Mouse (Mus musculus) gastrocnemius, adult 8-10 months (tissue): Measurements from ENCODE around the gene Dtd1. TPM values are rescaled to one million over a fixed set of nuclear protein-coding genes. Genes with fewer than 3 reads are reported as not detected.
A peak's percentile ranks its signal among the peaks of the same experiment; 100 is the strongest.
"Not testable (repeated sequence)": the region's sequence is repeated elsewhere in the genome, so short reads cannot be mapped to it uniquely, and the experiment has no call there.

Experiments
- DNase-seq, 2 experiments: peaks; one replicate each; pipeline ENCODE4 v3.0.0; 2022; ENCODE audit warnings: low spot score in 2 of 2
- total RNA-seq, 4 experiments: library from RNA; stranded (reverse); gene quantifications; 2 replicates each; pipeline ENCODE4 v1.2.4; 2022

The Dtd1 gene
- total RNA-seq: 10 to 100 TPM; 13.1 to 16.1 (median 15.2) TPM

DNA sequence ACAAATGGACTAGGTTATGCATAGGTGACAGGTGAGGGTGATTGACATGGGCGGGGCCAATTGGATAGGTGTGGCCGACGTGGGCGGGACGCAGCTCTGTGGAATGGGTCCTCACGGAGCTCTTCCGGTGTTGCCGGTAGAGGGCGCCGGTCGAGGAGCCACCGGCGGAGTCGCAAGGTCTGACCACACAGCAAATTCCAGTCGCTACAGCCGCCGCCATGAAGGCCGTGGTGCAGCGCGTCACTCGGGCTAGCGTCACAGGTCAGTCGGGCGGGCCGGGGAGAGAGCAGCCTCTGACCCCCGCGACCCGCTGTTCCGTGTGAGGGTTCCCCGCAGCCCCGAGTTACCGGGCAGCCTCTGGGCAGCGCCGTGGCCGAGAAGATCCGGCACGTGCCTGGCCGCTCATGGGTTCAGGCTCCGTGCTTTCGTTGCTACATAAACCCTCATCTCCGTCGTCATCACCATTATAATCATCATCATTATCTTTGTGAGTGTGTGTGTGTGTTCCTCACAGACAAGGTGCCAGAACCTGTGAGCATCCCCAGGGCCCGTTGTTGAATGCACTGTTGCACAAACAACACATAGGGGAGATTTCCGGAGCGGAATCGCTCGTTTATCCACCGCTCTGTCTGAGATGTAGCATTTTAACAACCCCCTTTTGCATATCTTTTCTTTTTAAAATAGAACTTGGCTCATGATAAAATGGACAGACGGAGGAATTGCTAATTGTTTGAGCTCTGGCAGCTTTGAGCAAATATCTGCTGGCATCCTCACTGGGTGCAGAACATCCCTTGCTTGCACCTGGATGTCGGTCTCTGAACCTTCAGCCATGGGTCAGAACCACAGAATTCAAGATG is at the start of gene Dtd1:
Dtd1 (plus strand) TSS at position 67 of the 857 bp plus-strand sequence.
- peak; percentile 75 to 85 for DNase-seq

DNA sequence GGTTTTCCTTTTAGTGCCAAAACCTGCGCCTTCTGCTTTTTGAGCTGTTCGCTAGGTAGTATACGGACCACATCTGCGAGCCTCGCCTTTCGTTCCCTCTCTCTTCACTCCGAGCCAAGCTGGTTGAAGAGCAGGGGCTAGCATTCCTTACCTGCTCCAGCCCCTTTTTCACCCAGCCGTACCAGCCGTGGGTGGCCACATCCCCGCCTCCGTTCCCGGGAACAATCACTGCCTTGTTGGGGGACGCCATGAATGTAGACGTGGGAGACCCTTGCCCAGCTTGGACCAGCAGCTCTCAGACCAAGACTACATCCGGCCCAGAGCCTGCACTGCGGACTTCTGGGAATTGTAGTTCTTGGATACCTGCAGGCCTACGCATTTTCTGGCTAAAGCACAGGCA is 49.2 kb upstream of the Dtd1 start, which contains the start of gene Rbbp9:
Rbbp9 (minus strand) TSS at position 341 of the 400 bp plus-strand sequence.
- peak in 1 of 2 experiments; percentile 24 for DNase-seq

DNA sequence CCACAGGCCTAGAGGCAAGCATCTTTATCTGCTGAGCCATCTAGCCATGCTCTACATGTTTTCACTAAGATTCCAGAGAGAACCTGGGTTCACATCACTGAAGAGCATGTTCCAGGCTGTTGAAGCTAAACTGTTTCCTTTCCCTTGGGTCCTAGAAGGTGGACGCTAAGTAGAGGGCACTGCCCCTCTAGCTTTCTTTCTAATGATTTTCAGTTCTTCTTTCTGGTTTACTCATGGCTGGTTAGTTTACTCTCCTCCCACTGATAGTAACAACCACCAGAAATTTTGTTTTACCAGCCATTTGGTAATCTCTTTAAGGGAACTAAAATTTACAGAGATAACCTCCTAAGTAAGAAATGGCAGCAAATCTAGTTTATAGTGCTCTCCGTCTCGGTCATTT is 45.8 kb upstream of the Dtd1 start:
- DNase-seq: no peak

DNA sequence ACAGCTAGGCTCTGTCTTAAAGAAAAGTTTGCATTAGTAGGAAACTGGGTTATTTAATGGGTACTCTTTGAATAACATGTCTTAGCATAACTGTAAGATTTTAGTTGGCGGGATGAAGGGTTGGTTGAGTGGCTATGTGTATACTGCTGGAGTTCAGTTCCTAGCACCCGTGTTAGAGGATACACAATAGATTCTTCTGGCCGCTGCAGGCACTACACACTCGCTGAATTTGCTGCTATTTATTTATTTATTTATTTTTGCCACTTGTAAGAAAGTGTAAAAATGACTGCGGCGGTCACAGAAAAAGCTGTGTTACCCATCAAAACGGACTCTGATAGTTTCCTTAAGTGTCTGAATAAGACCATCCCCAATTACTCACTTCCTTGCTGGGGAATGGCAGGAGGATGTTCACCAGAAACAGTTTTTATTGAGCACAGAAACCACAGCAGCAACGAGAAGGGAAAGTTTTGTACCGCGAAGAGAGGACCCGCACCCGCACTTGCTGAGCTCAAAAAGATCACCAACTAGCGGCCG is 44.3 kb upstream of the Dtd1 start:
- DNase-seq: no peak

DNA sequence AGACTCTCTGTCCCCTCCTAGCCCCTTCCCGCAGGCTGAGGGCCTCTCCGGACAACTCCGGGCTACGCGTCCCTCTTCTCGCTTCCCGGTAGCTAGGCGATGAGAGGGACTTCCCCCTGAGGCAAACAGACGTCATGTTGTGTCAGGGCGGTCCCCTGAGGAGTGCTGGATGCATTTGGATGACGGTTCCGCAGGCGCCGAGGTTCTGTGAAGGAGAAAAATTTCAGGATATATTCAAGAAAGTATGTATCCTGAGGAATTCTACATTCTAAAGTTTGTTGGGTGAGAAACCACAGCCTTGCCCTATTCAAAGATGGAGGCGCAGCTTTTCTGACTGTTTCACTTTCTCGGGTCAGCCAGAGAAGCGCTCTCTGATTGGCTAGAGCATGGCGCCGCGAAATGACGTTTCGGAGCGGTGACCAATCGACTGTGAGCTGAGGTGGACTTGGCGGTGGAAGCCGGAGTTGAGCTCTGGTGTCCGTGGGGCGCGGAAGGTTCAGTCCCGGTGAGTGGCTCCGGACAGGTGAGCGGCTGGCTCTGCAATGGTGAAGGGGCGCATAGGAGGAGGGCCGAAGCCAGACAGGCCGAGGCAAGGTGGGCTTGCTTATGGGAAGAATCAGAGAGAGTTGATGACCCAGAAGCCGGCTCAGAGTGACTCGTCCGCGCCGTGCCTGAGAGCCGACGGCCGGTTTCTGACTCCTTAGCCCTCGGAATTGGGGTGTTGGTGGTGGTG is 43.7 kb upstream of the Dtd1 start, which contains the start of gene Sec23b:
Sec23b (plus strand) TSS at position 410 of the 733 bp plus-strand sequence.
- peak; percentile 92 for DNase-seq

DNA sequence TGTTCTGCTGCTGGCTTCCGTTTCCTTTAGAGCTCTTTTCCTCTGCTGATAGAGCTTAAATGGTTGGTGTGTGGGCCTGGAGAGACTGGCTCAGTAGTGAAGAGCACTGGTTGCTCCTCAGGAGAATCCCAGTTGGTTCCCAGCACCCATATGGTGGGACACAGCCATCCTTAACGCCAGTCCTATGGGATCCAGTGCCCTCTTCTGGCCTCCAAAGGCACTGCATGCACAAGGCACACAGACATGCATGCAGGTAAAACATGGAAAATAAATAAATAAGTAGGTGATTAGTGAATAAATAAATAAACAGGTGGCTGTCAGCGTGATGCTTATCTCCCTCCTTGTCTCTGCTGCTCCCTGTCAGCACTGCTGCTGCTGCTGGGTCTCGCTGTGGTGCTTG is 11.0 kb upstream of the Dtd1 start:
- no peak for DNase-seq

DNA sequence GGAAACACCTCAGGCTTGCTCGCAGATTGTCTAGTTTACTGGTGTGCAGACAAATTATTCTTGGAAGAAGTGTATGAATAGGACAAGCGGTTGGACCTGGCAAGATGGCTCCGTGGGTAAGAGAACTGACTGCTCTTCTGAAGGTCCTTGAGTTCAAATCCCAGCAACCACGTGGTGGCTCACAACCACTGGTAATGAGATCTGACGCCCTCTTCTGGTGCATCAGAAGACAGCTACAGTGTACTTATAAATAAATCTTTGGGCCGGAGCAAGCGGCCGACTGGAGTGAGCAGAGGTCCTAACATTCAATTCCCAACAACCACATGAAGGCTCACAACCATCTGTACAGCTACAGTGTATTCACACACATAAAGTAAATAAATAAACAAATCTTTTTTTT is 6.7 kb upstream of the Dtd1 start:
- not testable (repeated sequence) for DNase-seq

DNA sequence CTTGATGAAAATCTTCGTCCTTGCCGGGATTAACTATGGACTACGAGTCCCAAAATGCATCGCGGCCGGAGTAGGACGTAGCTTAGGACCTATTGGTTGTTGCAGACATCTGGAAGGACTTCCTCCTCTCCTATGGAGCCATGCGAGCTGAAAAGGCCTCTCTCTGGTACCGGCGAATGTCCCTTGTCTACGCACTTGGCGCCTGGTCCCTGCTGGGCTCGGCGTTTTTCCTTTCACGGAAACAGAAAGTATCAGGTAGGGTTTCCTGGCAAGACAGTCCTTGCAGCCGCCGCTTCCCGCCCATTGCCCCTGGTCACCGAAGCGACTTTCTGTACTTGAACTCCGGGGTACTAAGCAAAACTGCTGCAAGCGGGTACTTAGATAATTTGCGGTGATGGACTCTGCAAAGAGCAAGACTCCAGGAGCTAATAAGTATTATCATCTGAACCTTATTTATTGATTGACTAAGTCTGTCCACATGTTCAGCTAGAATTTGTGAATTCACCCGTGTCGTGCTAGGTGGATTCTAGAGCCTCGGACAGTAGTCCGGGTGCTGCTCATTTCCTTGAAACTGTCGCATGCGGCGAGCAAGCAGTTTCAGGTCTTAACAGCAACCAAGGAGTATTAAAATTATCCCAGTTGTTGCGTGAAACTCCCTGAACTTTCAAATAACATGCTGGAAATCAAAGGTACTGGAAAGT is 5.6 kb upstream of the Dtd1 start, which contains the start of gene Smim26:
Smim26 (plus strand) TSS at position 104 of the 701 bp plus-strand sequence.
- peak; percentile 61 to 62 for DNase-seq

DNA sequence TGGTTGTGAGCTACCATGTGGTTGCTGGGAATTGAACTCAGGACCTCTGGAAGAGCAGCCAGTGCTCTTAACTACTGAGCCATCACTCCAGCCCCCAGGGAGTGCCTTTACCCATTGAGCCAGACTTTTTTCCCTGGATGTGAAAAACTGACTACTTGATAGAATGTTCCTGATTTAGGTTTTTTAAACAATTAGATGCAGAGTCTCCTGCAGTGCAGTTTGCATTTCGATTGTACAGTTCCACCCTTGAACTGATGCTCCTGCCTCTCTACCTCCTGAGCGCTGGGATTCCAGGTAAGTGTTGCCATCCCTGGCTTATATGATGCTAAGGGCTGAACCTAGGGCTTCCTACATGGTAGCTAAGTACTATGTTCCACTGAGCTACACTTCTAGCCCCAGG is 1.7 kb upstream of the Dtd1 start:
- DNase-seq: no peak

DNA sequence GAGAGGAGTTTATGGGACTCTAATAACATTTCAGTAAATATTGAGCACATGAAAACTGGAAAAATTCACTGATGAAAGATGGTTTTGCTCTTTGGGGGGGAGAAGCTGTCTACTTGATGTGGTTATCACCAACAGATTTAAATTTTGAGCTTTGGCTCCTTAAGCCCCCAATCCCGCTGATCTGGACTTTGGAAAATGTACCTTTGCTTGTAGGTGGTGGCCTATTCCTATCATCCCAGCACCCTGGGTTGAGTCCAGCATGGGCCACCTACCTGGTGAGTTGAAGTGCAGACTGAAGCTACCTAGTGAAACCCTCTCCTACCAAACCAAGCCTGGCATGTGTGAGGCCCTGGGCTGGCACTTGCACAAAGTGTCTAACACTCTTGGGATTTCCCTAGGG is 1.9 kb downstream of the Dtd1 start:
- DNase-seq: no peak

DNA sequence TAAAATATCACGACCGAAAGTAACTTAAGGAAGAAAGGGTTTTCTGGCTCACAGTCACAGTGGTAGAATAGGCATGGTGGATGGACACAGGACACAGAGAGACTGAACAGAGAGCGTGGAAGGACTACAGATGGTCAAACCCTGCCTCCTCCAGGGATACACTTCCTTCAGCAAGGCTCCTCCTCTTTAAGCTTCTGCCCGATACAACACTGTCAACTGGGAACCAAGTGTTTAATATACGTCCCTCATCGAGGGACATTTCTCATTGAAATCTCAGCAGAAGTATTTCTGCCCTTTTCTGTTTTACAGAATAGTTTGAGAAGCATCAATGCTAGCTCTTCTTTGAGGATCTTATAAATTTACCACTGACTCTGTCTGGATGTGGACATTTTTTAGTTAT is 14.3 kb downstream of the Dtd1 start:
- no peak for DNase-seq

DNA sequence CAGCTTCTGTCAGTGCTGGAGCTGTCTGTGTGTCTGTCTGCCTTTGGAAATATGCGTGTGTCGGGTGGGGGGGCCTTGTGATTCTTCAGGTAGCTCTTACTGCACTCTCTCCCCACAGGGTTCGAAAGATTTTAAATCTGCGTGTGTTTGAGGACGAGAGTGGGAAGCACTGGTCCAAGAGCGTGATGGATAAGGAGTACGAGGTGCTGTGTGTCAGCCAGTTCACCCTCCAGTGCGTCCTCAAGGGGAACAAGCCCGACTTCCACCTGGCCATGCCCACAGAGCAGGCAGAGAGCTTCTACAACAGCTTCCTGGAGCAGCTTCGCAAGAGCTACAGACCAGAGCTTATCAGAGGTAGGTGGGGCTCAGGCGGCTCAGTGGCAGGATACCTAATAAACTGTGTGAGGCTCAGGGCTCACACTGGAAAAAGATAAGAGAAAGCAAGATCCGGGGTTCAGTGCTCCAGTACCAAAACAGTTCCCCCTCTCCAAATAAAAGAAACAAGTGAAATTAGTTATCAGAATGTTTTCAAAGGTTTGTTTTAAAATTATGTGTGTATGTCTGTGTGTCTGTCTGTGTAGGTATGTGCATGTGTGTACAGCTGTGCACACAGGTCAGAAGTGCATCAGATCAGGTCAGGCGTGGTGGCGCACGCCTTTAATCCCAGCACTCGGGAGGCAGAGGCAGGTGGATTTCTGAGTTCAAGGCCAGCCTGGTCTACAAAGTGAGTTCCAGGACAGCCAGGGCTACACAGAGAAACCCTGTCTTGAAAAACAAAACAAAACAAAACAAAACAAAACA is 17.6 kb downstream of the Dtd1 start:
- no peak for DNase-seq

DNA sequence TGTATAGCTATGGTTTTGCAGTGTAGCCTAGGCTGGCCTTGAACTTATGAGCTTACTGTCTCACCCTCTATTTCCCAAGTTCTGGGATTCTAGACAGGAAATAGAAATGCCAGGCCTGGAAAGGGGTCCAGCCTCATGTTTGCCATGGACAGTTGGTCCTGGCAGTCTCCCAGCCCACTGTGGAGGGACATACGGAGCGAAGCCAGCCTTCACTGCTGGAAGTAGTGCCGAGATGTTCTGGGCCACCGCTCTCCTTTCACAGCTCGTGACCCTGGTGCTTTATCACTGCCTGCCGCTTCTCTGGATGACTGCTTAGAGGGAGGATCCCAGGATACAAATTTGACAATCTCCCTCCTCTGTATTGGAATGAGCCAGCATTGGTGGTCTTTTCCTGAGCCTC is 21.8 kb downstream of the Dtd1 start:
- DNase-seq: no peak

DNA sequence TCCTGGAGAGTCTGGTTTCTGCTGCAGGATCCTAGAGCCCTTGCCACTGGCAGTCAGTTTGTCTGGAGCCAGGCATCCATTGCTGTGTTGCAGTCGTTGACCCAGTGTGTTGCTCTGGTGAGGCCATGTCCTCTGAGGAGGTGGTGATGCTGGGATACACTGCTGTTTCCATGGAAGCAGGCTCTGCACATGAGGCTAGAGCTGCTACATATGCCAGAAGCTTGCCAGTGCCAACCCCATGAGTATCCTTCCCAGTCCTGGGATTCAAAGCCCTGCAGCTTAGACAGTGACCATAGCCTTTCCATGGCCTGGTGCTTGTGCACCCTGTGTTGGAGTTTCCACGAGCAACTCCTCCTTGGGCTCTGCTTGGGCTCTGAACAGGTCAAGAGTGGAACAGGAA is 33.9 kb downstream of the Dtd1 start:
- no peak for DNase-seq

DNA sequence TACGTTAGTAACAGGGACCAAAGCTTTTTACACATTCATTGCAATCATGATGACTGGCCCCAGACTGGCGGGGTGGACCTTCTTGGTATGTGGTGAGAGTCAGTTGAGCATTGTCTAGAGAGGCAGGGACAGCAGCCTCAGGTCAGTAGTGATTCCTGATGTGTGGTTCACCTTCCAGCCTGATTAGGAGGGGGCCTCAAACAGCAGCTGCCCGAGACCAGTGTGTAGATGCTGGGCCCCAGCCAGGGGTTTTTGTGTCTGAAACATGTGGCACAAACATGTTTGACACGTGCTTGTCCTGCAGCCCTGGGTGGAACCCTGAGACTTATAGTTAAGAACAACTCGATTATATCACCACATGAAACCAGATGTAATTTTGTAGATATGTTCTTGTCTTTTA is 34.5 kb downstream of the Dtd1 start:
- no peak for DNase-seq

DNA sequence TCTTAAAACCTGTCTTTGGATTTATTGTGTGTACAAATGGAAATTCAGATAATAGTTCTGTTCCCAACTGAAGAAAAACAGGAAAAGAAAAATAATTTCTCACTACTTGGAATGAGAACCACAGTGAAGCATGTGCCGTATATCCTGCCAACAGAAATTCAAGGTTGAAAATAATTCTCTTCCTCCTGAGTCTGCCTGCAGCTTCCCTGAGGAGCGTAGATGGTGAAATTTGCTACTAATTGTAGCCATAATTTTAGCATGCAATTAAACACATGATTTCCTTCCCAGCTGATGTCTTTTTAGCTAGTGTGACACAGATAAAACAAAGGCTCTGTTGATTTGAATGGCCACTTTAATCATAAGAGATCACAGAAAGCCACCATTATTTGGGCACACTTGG is 35.0 kb downstream of the Dtd1 start:
- DNase-seq: no peak

DNA sequence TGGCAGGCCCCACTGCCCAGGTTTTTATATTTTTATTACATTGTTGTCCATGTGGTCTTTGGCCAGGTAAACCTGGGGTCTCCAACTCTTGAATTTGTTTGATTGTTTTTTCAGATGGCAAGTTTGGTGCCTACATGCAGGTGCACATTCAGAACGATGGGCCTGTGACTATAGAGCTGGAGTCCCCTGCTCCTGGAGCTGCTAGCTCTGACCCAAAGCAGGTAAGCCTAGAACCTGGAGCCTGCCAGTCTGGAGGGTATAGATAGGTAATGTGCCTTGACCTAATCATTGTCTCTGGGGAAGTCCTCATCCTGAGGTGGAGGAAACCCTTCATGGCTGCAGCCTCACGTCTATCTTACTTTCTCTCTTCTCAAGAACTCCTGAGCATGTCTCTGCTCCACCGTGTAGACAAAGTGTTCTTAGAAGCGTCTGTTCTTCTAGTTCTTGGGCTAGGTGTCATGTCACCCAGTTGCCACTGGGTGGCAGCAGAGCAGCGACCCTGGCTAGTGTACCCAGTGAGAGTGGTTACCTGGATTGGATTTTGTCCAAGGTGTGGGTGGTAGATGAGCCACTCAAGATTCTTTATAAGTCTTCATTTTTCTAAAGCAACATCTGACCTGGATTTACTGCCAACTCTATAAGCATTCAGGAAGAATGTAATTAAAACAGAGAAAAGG is 36.1 kb downstream of the Dtd1 start:
- DNase-seq: no peak

DNA sequence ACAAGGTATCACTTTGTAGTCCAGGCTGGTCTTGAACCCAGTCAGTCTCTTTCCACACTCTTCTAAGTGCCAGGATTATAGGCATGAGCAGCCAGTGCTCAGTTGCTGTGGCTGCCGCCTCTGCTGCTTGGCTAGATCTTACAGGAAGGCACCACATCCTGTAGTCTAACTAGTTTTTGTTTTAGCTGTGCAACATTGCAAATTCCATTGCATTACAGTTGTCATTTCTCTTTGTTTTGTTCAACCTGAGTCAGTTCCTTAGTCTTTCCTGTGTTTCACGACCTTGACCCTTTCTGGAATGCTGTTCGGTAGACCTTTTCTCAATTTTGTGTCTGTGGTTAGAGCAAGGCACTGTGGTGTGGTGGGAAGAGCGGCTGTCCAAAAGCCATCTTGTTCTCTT is 37.5 kb downstream of the Dtd1 start:
- DNase-seq: no peak

DNA sequence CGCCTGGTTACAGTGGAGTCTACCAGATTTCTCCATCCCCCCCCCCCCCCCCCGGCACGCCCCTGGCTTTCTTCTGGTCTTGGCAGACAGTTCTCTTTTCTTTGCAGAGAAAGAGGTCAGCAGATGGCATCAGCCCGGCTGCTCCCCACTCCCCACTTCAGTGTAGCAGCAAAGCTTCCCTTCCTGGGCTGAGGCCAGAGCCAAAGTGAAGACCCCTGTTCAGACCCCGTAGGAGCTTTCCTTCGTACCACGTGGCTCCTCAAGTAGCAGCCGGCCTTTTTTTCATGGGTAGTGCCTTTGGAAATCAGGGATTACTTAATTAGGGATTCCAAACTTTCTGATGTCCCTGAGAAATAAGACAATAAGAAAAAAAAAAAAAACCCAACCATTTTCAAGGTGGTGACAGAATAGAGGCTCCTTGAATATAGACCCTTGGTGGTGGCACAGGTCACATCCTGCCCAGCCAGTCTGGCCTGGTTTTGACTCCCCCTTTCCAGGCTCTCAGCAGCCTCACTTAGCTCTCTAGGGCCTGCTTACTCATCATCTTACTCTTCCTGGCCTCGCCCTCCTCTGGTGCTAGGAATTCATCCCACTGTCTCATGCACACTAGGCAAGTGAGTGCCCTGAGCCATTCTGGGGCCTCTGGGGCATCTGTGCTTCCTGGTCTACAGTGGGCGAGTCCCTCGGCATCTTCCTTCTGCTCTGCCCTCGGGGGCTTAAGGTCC is 38.1 kb downstream of the Dtd1 start:
- no peak for DNase-seq
